Mouse (Mus musculus) forebrain, embryonic 11.5 days (tissue): ENCODE data around the gene Dexi. TPM values are rescaled to one million over a fixed set of nuclear protein-coding genes. Genes with fewer than 3 reads are reported as not detected.

Experiments used
- ATAC-seq: fragments of 200-750 bp; cut with Nextera tagmentation; replicated peaks from 2 replicates; pipeline ENCODE4 v1.8.0; 2017; ENCODE audit warnings: moderate TSS enrichment; ENCODE audit not compliant: low FRiP score
- DNase-seq: peaks from one replicate; pipeline ENCODE4 v3.0.0-alpha.2; 2017; ENCODE audit warnings: low spot score
- H3K27ac ChIP-seq: fragments of 300-500 bp; sonication (generic); 2 replicates; pipeline ENCODE4 v1.5.1; 2014; ENCODE audit warnings: low read depth, low read length
- H3K27me3 ChIP-seq: fragments of 300-500 bp; sonication (generic); 2 replicates; pipeline ENCODE4 v1.6.1; 2014; ENCODE audit warnings: mild to moderate bottlenecking, low read length, mixed read lengths; ENCODE audit not compliant: control insufficient read depth, insufficient read depth
- H3K36me3 ChIP-seq: fragments of 300-500 bp; sonication (generic); 2 replicates; pipeline ENCODE4 v1.6.1; 2014; ENCODE audit warnings: mild to moderate bottlenecking, low read length, moderate library complexity, mixed read lengths; ENCODE audit not compliant: control insufficient read depth, insufficient read depth
- H3K4me1 ChIP-seq: fragments of 300-500 bp; sonication (generic); replicated peaks from 2 replicates; pipeline ENCODE4 v1.6.1; 2014; ENCODE audit warnings: low read length, mixed read lengths; ENCODE audit not compliant: control insufficient read depth, insufficient read depth
- H3K4me2 ChIP-seq: fragments of 300-500 bp; sonication (generic); 2 replicates; pipeline ENCODE4 v1.6.1; 2014; ENCODE audit warnings: low read depth, mild to moderate bottlenecking, low read length, moderate library complexity, mixed read lengths; ENCODE audit not compliant: severe bottlenecking
- H3K4me3 ChIP-seq: fragments of 300-500 bp; sonication (generic); 2 replicates; pipeline ENCODE4 v1.5.1; 2014; ENCODE audit warnings: low read depth, low read length
- H3K9ac ChIP-seq: fragments of 300-500 bp; sonication (generic); 2 replicates; pipeline ENCODE4 v1.6.1; 2014; ENCODE audit warnings: low read length
- H3K9me3 ChIP-seq: fragments of 300-500 bp; sonication (generic); 2 replicates; pipeline ENCODE4 v1.6.1; 2016; ENCODE audit warnings: low read length, mixed read lengths; ENCODE audit not compliant: control insufficient read depth
- WGBS: fragments of 180-500 bp; shearing (Covaris S2); extraction: QIAGEN DNeasy Blood & Tissue Kit; methylation state at CpG from one replicate; pipeline ENCODE4 v1.1.7; 2014; 5-methylcytosine and 5-hydroxymethylcytosine counted together
- polyA plus RNA-seq: library from polyadenylated mRNA; unstranded; fragments of >200 nt; fragmentation: Nextera tagmentation; extraction: Ambion mirVana; gene quantifications from 2 replicates; pipeline ENCODE4 v1.2.1, GENCODE M21; 2014

The Dexi gene
- polyA plus RNA-seq, 1 experiment from 2014 or later = 23.5 TPM

- no peaks in the 10 kb centered on the region for H3K9me3 ChIP-seq
- no peaks in the 10 kb centered on the region; the same call in 1 of the 2 replicates for H3K4me1 ChIP-seq
- no peak overlapping the region for H3K9ac ChIP-seq
- no peaks in the 10 kb centered on the region for H3K27me3 ChIP-seq
- no peak for DNase-seq
- ATAC-seq = no peak
- H3K4me3 ChIP-seq = no peak overlapping the region
- 75% methylated on average over 3 of the region's 3 CpGs for WGBS
- no peak overlapping the region for H3K4me2 ChIP-seq
- no peaks in the 10 kb centered on the region for H3K36me3 ChIP-seq
- H3K27ac ChIP-seq = no peak overlapping the region
Measured at GRCm38 (mm10) chr16:10548938-10549337, 6.1 kb upstream of the Dexi start.

GRCm38 (mm10) chr16:10546865-10547264 lies 4.0 kb upstream of the Dexi start:
- H3K27me3 ChIP-seq = no peaks in the 10 kb centered on the region
- H3K4me2 ChIP-seq = no peak overlapping the region
- peaks cover 3% of the 10 kb centered on the region; the same call in 1 of the 2 replicates for H3K4me1 ChIP-seq
- no peak overlapping the region for H3K9ac ChIP-seq
- DNase-seq = no peak
- ATAC-seq = no peak
- no peak overlapping the region for H3K27ac ChIP-seq
- H3K9me3 ChIP-seq = no peaks in the 10 kb centered on the region
- WGBS = 77% methylated on average over 3 of the region's 3 CpGs
- H3K36me3 ChIP-seq = no peaks in the 10 kb centered on the region
- H3K4me3 ChIP-seq = no peak overlapping the region

- H3K4me2 ChIP-seq = peak within 1 kb of the TSS; percentile 75
Measured at GRCm38 (mm10) chr16:10544995-10545622, 2.3 kb upstream of the Dexi start, which contains the start of gene Clec16a. TSS of gene Clec16a (plus strand) at chr16:10545339.

GRCm38 (mm10) chr16:10542266-10542665 lies 588 bp downstream of the Dexi start:
- Histone ChIP-seq H3K4me1 (peaks cover 11% of the 10 kb centered on the region), H3K27me3 (no peaks in the 10 kb centered on the region), H3K9me3 (no peaks in the 10 kb centered on the region), H3K4me2 (peak overlapping the region; percentile 83), H3K4me3 (peak overlapping the region; percentile 81), H3K9ac (peak overlapping the region; percentile 87), H3K27ac (peak overlapping the region; percentile 57; the same call in 1 of the 2 replicates), H3K36me3 (no peaks in the 10 kb centered on the region)
- 6% methylated on average over 22 of the region's 22 CpGs for WGBS
- peak; percentile 6 for ATAC-seq
- DNase-seq = no peak

More at GRCm38 (mm10) chr16:10544995-10545622, 2.3 kb upstream of the Dexi start, which contains the start of gene Clec16a:
- no peaks in the 10 kb centered on the region for H3K9me3 ChIP-seq
- ATAC-seq = peak; percentile 89
- peak within 1 kb of the TSS; percentile 75 for H3K9ac ChIP-seq
- under 1% methylated on average over 58 of the region's 58 CpGs for WGBS
- H3K27ac ChIP-seq = no peak within 1 kb of the TSS
- DNase-seq = peak; percentile 96
- peak within 1 kb of the TSS; percentile 86 for H3K4me3 ChIP-seq
- H3K27me3 ChIP-seq = no peaks in the 10 kb centered on the region
- H3K4me1 ChIP-seq = peaks cover 11% of the 10 kb centered on the region
- H3K36me3 ChIP-seq = no peaks in the 10 kb centered on the region

- Histone ChIP-seq H3K27ac (no peak overlapping the region), H3K4me1 (peaks cover 11% of the 10 kb centered on the region), H3K4me2 (peak overlapping the region; percentile 83), H3K4me3 (peak overlapping the region; percentile 81), H3K27me3 (no peaks in the 10 kb centered on the region), H3K36me3 (no peaks in the 10 kb centered on the region), H3K9ac (peak overlapping the region; percentile 87), H3K9me3 (no peaks in the 10 kb centered on the region)
- ATAC-seq (no peak), DNase-seq (no peak)
- 50% methylated on average over 7 of the region's 7 CpGs for WGBS
Measured at GRCm38 (mm10) chr16:10541598-10541930, 1.3 kb downstream of the Dexi start.

GRCm38 (mm10) chr16:10540763-10541597 lies 1.9 kb downstream of the Dexi start:
- Histone ChIP-seq H3K4me3 (peak overlapping the region; percentile 81), H3K9me3 (no peaks in the 10 kb centered on the region), H3K4me2 (peak overlapping the region; percentile 83), H3K27me3 (no peaks in the 10 kb centered on the region), H3K36me3 (no peaks in the 10 kb centered on the region), H3K9ac (peak overlapping the region; percentile 87), H3K27ac (no peak overlapping the region), H3K4me1 (peaks cover 11% of the 10 kb centered on the region)
- 75% methylated on average over 16 of the region's 16 CpGs for WGBS
- ATAC-seq (no peak), DNase-seq (no peak)

- no peak for DNase-seq
- no peak for ATAC-seq
- WGBS = 79% methylated on average over 3 of the region's 3 CpGs
- peaks cover 9% of the 10 kb centered on the region for H3K4me1 ChIP-seq
- no peak overlapping the region for H3K4me3 ChIP-seq
- H3K9me3 ChIP-seq = no peaks in the 10 kb centered on the region
- H3K27me3 ChIP-seq = no peaks in the 10 kb centered on the region
- H3K27ac ChIP-seq = no peak overlapping the region
- H3K9ac ChIP-seq = no peak overlapping the region
- H3K36me3 ChIP-seq = no peaks in the 10 kb centered on the region
- no peak overlapping the region for H3K4me2 ChIP-seq
Measured at GRCm38 (mm10) chr16:10536961-10537360, 5.9 kb downstream of the Dexi start.

GRCm38 (mm10) chr16:10536323-10536722 lies 6.5 kb downstream of the Dexi start:
- H3K36me3 ChIP-seq = no peaks in the 10 kb centered on the region
- H3K27me3 ChIP-seq = no peaks in the 10 kb centered on the region
- H3K9me3 ChIP-seq = no peaks in the 10 kb centered on the region
- no peak overlapping the region for H3K4me2 ChIP-seq
- no peak overlapping the region for H3K9ac ChIP-seq
- no peak overlapping the region for H3K27ac ChIP-seq
- no peak overlapping the region for H3K4me3 ChIP-seq
- DNase-seq (no peak), ATAC-seq (no peak)
- 84% methylated on average over 5 of the region's 5 CpGs for WGBS
- peaks cover 4% of the 10 kb centered on the region for H3K4me1 ChIP-seq
